ENCODE assay signal across 20 mouse cellular contexts in the genomic region with DNA sequence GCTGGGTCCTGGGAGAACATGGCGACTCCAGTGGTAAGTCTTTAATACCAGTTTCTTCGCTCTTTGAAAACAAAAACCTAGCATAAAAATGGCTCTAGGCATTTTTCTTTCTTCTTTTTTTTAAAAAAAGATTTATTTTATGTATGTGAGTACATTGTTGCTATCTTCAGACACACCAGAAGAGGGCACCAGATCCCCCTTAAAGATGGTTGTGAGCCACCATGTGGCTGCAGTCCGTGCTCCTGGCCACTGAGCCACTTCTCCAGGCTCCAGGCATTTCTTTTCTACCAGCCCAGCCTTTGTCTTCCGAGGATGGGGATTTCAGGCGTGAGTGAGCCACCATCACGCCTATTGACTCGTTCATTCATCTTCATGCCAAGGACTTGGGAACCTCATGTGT. TPM values are rescaled to one million over a fixed set of nuclear protein-coding genes. Genes with fewer than 3 reads are reported as not detected.
DNase-seq lines count a peak whose midpoint lies in the region; ATAC-seq and TF ChIP-seq lines count a peak whose summit lies in the region.
"Had no signal": no experiment of that assay in that cellular context is flagged by ENCODE, and none has a peak within 500 bp of the region (broad histone marks: within the 10 kb centered on the region; RNA-seq: fewer than 3 reads in every experiment).

No protein-coding gene starts in this region.

- ATAC-seq in forebrain, postnatal 0 days, result no peak
- no peak for ATAC-seq in forebrain, embryonic 12.5 days (ENCODE audit: low FRiP score)
- ATAC-seq in midbrain, embryonic 11.5 days (ENCODE audit: low FRiP score), result no peak
- ATAC-seq: midbrain, embryonic 13.5 days had no signal

- H3K4me2 ChIP-seq in forebrain, postnatal 0 days (ENCODE audit: low read depth), result no peak overlapping the region
- no peak overlapping the region for H3K4me2 ChIP-seq in forebrain, embryonic 12.5 days
- no peak overlapping the region for H3K4me2 ChIP-seq in midbrain, embryonic 11.5 days
- H3K4me2 ChIP-seq: embryonic facial prominence, embryonic 13.5 days; limb, embryonic 12.5 days; midbrain, embryonic 13.5 days had no signal

- 56% methylated on average over 7 of the region's 7 CpGs for WGBS in forebrain, postnatal 0 days
- WGBS in forebrain, embryonic 12.5 days, result 64% methylated on average over 7 of the region's 7 CpGs
- WGBS in kidney, adult 2 months, result 78% methylated on average over 7 of the region's 7 CpGs
- 72% methylated on average over 7 of the region's 7 CpGs for WGBS in midbrain, embryonic 10.5 days
- 64% methylated on average over 7 of the region's 7 CpGs for WGBS in midbrain, embryonic 11.5 days

- H3K36me3 ChIP-seq in forebrain, postnatal 0 days (ENCODE audit: insufficient read depth), result peaks cover 57% of the 10 kb centered on the region
- H3K36me3 ChIP-seq in forebrain, embryonic 12.5 days (replicated peaks), result peaks cover 73% of the 10 kb centered on the region
- H3K36me3 ChIP-seq in kidney, adult 2 months (ENCODE audit: control insufficient read depth, insufficient read depth, low read length), result peaks cover 18% of the 10 kb centered on the region
- H3K36me3 ChIP-seq in midbrain, embryonic 10.5 days, result peaks cover 90% of the 10 kb centered on the region
- peaks cover 30% of the 10 kb centered on the region for H3K36me3 ChIP-seq in midbrain, embryonic 11.5 days (ENCODE audit: control insufficient read depth, insufficient read depth, low read length)

- 0 out of 2 replicates have a peak, but pooled peaks cover 4% of the 10 kb centered on the region for H3K4me1 ChIP-seq in forebrain, postnatal 0 days (ENCODE audit: insufficient read depth)
- H3K4me1 ChIP-seq in forebrain, embryonic 12.5 days, result peaks cover 10% of the 10 kb centered on the region
- H3K4me1 ChIP-seq in kidney, adult 2 months (ENCODE audit: control insufficient read depth, insufficient read depth, low read length), result peaks cover 4% of the 10 kb centered on the region; the same call in 1 of the 2 replicates
- H3K4me1 ChIP-seq in midbrain, embryonic 10.5 days, result peaks cover 28% of the 10 kb centered on the region
- H3K4me1 ChIP-seq in midbrain, embryonic 11.5 days (ENCODE audit: control insufficient read depth, insufficient read depth, low read length), result peaks cover 8% of the 10 kb centered on the region
- peaks cover 2% of the 10 kb centered on the region for H3K4me1 ChIP-seq in bone marrow macrophage, adult 2 months (ENCODE audit: control insufficient read depth, insufficient read depth, low read length)

- no peak for DNase-seq in forebrain, postnatal 0 days
- no peak for DNase-seq in kidney, adult 2 months
- no peak for DNase-seq in kidney, postnatal 4 days
- DNase-seq in midbrain, embryonic 10.5 days (ENCODE audit: low spot score), result peak; percentile 19
- DNase-seq in midbrain, embryonic 11.5 days (ENCODE audit: low spot score, missing footprints), result no peak
- no peak for DNase-seq in spleen, adult 18-20 months
- DNase-seq: cerebellum, postnatal 25 days; gastrocnemius, postnatal 14 days; heart, postnatal 10 days had no signal

- no peaks in the 10 kb centered on the region for H3K9me3 ChIP-seq in forebrain, postnatal 0 days (ENCODE audit: low read length)
- no peaks in the 10 kb centered on the region for H3K9me3 ChIP-seq in forebrain, embryonic 12.5 days
- no peaks in the 10 kb centered on the region for H3K9me3 ChIP-seq in midbrain, embryonic 10.5 days (replicated peaks)
- H3K9me3 ChIP-seq in midbrain, embryonic 11.5 days (ENCODE audit: control insufficient read depth, low read length), result no peaks in the 10 kb centered on the region
- H3K9me3 ChIP-seq: embryonic facial prominence, embryonic 13.5 days; limb, embryonic 12.5 days; midbrain, embryonic 13.5 days had no signal

- TF ChIP-seq POLR2A in kidney, adult 2 months (IDR thresholded peaks at IDR 0.05; ENCODE audit: low read depth, low read length), result no peak
- TF ChIP-seq POLR2A in bone marrow macrophage, adult 2 months (IDR thresholded peaks at IDR 0.05; ENCODE audit: borderline replicate concordance, low read depth, low read length), result no peak

- peak; percentile 28 for TF ChIP-seq CTCF in forebrain, postnatal 0 days (IDR thresholded peaks at IDR 0.05; ENCODE audit: low read depth)
- TF ChIP-seq CTCF in kidney, adult 2 months (conservative IDR thresholded peaks at IDR 0.05; ENCODE audit: insufficient read depth, insufficient read length, low read depth, low read length), result 0 out of 2 replicates have a peak, but pooled peaks have one; percentile 6
- TF ChIP-seq CTCF in bone marrow macrophage, adult 2 months (IDR thresholded peaks at IDR 0.05; ENCODE audit: low read depth, low read length), result peak; percentile 41; the same call in 1 of the 2 replicates

- H3K27me3 ChIP-seq in forebrain, postnatal 0 days (ENCODE audit: insufficient read depth, low read length), result no peaks in the 10 kb centered on the region
- no peaks in the 10 kb centered on the region for H3K27me3 ChIP-seq in forebrain, embryonic 12.5 days
- H3K27me3 ChIP-seq in kidney, adult 2 months (replicated peaks; ENCODE audit: control insufficient read depth, insufficient read depth, low read length), result no peaks in the 10 kb centered on the region
- no peaks in the 10 kb centered on the region for H3K27me3 ChIP-seq in midbrain, embryonic 10.5 days (ENCODE audit: low read depth, poor library complexity, severe bottlenecking)
- no peaks in the 10 kb centered on the region for H3K27me3 ChIP-seq in midbrain, embryonic 11.5 days (ENCODE audit: control insufficient read depth, insufficient read depth, low read length)
- H3K27me3 ChIP-seq: embryonic facial prominence, embryonic 13.5 days; limb, embryonic 12.5 days; midbrain, embryonic 13.5 days had no signal

- H3K27ac ChIP-seq in forebrain, postnatal 0 days (ENCODE audit: low read depth, low read length), result no peak overlapping the region
- no peak overlapping the region for H3K27ac ChIP-seq in forebrain, embryonic 12.5 days
- no peak overlapping the region for H3K27ac ChIP-seq in kidney, adult 2 months (ENCODE audit: insufficient read depth, low read depth, low read length)
- H3K27ac ChIP-seq in midbrain, embryonic 10.5 days (replicated peaks), result no peak overlapping the region
- no peak overlapping the region for H3K27ac ChIP-seq in midbrain, embryonic 11.5 days (ENCODE audit: low read depth, low read length)
- no peak overlapping the region for H3K27ac ChIP-seq in bone marrow macrophage, adult 2 months (ENCODE audit: insufficient read depth, low read depth, low read length)
- H3K27ac ChIP-seq: embryonic facial prominence, embryonic 13.5 days; limb, embryonic 12.5 days; macrophage; midbrain, embryonic 13.5 days had no signal

- no peak overlapping the region for H3K9ac ChIP-seq in forebrain, postnatal 0 days
- H3K9ac ChIP-seq in forebrain, embryonic 12.5 days, result no peak overlapping the region
- no peak overlapping the region for H3K9ac ChIP-seq in midbrain, embryonic 11.5 days (ENCODE audit: low read length)
- H3K9ac ChIP-seq: embryonic facial prominence, embryonic 13.5 days; limb, embryonic 12.5 days; midbrain, embryonic 13.5 days had no signal

- H3K4me3 ChIP-seq in forebrain, postnatal 0 days (ENCODE audit: low read depth, low read length), result no peak overlapping the region
- no peak overlapping the region for H3K4me3 ChIP-seq in forebrain, embryonic 12.5 days (replicated peaks)
- H3K4me3 ChIP-seq in kidney, adult 2 months (ENCODE audit: insufficient read depth, low read depth, low read length), result no peak overlapping the region
- no peak overlapping the region for H3K4me3 ChIP-seq in midbrain, embryonic 10.5 days
- H3K4me3 ChIP-seq in midbrain, embryonic 11.5 days (ENCODE audit: low read depth, low read length), result no peak overlapping the region
- no peak overlapping the region for H3K4me3 ChIP-seq in bone marrow macrophage, adult 2 months (ENCODE audit: insufficient read depth, low read length)
- H3K4me3 ChIP-seq: embryonic facial prominence, embryonic 13.5 days; limb, embryonic 12.5 days; midbrain, embryonic 13.5 days had no signal

RNA-seq across cellular contexts. Expression of a gene that starts 9.8 kb away (rescaled TPM):
- total RNA-seq in forebrain, postnatal 0 days (2014; rRNA removed), result 373 and 414 TPM in 2 replicates
- 753 and 790 TPM in 2 replicates for polyA plus RNA-seq in forebrain, postnatal 0 days (2015; fragmentation: Nextera tagmentation; extraction: Ambion mirVana)
- 1,021 and 1,078 TPM in 2 replicates for polyA plus RNA-seq in forebrain, embryonic 12.5 days (2016; fragmentation: Nextera tagmentation; extraction: Ambion mirVana)
- 665 and 667 TPM in 2 replicates for polyA plus RNA-seq in kidney, adult 2 months (2012; rRNA removed)
- polyA plus RNA-seq in midbrain, embryonic 10.5 days (2016; fragmentation: Nextera tagmentation; extraction: Ambion mirVana), result 2,560 and 3,667 TPM in 2 replicates
- polyA plus RNA-seq in midbrain, embryonic 11.5 days (2014; fragmentation: Nextera tagmentation; extraction: Ambion mirVana), result 1,513 and 1,542 TPM in 2 replicates
- polyA plus RNA-seq in bone marrow macrophage, adult 2 months (2012; ENCODE audit: insufficient read depth, insufficient read length, missing spikeins), result 344 and 355 TPM in 2 replicates

RNA-seq across cellular contexts. Expression of a gene that starts 10.0 kb away (rescaled TPM):
- total RNA-seq in forebrain, postnatal 0 days (2014; rRNA removed), result not detected in 2 replicates
- polyA plus RNA-seq in forebrain, postnatal 0 days (2015; fragmentation: Nextera tagmentation; extraction: Ambion mirVana), result not detected in 2 replicates
- polyA plus RNA-seq in forebrain, embryonic 12.5 days (2016; fragmentation: Nextera tagmentation; extraction: Ambion mirVana), result not detected in 2 replicates
- 0.42 and 0.67 TPM in 2 replicates for polyA plus RNA-seq in kidney, adult 2 months (2012; rRNA removed)
- 0.12 TPM in 1 of 2 replicates, not detected in the other for polyA plus RNA-seq in midbrain, embryonic 10.5 days (2016; fragmentation: Nextera tagmentation; extraction: Ambion mirVana)
- polyA plus RNA-seq in midbrain, embryonic 11.5 days (2014; fragmentation: Nextera tagmentation; extraction: Ambion mirVana), result not detected in 2 replicates
- polyA plus RNA-seq in bone marrow macrophage, adult 2 months (2012; ENCODE audit: insufficient read depth, insufficient read length, missing spikeins), result not detected in 2 replicates
- total RNA-seq: gastrocnemius, postnatal 14 days; heart, adult 8-10 months; heart, postnatal 10 days; layer of hippocampus, adult 18-20 months; left cerebral cortex, adult 18-20 months had no signal
- polyA plus RNA-seq: embryonic facial prominence, embryonic 13.5 days; kidney, embryonic 14.5 days; limb, embryonic 12.5 days; macrophage; stomach, embryonic 14.5 days had no signal

RNA-seq across cellular contexts. Expression of a gene that starts 55.1 kb away (rescaled TPM):
- 58.2 and 60.1 TPM in 2 replicates for total RNA-seq in forebrain, postnatal 0 days (2014; rRNA removed)
- 39.0 and 42.1 TPM in 2 replicates for polyA plus RNA-seq in forebrain, postnatal 0 days (2015; fragmentation: Nextera tagmentation; extraction: Ambion mirVana)
- 52.6 and 55.4 TPM in 2 replicates for polyA plus RNA-seq in forebrain, embryonic 12.5 days (2016; fragmentation: Nextera tagmentation; extraction: Ambion mirVana)
- polyA plus RNA-seq in kidney, adult 2 months (2012; rRNA removed), result 9.8 and 11.6 TPM in 2 replicates
- 50.0 and 53.5 TPM in 2 replicates for polyA plus RNA-seq in midbrain, embryonic 10.5 days (2016; fragmentation: Nextera tagmentation; extraction: Ambion mirVana)
- 58.0 and 62.4 TPM in 2 replicates for polyA plus RNA-seq in midbrain, embryonic 11.5 days (2014; fragmentation: Nextera tagmentation; extraction: Ambion mirVana)
- polyA plus RNA-seq in bone marrow macrophage, adult 2 months (2012; ENCODE audit: insufficient read depth, insufficient read length, missing spikeins), result 37.0 and 40.5 TPM in 2 replicates

RNA-seq across cellular contexts. Expression of a gene that starts 55.2 kb away (rescaled TPM):
- total RNA-seq in forebrain, postnatal 0 days (2014; rRNA removed), result 17.1 and 24.5 TPM in 2 replicates
- polyA plus RNA-seq in forebrain, postnatal 0 days (2015; fragmentation: Nextera tagmentation; extraction: Ambion mirVana), result 5.6 and 6.9 TPM in 2 replicates
- 23.9 and 25.3 TPM in 2 replicates for polyA plus RNA-seq in forebrain, embryonic 12.5 days (2016; fragmentation: Nextera tagmentation; extraction: Ambion mirVana)
- polyA plus RNA-seq in kidney, adult 2 months (2012; rRNA removed), result 31.0 and 41.7 TPM in 2 replicates
- 16.3 and 22.3 TPM in 2 replicates for polyA plus RNA-seq in midbrain, embryonic 10.5 days (2016; fragmentation: Nextera tagmentation; extraction: Ambion mirVana)
- 16.3 and 17.9 TPM in 2 replicates for polyA plus RNA-seq in midbrain, embryonic 11.5 days (2014; fragmentation: Nextera tagmentation; extraction: Ambion mirVana)
- 39.6 and 40.9 TPM in 2 replicates for polyA plus RNA-seq in bone marrow macrophage, adult 2 months (2012; ENCODE audit: insufficient read depth, insufficient read length, missing spikeins)
